Mouse (Mus musculus) heart, adult 2 months (tissue): ENCODE measurements around the gene Meis2. TPM values are rescaled to one million over a fixed set of nuclear protein-coding genes. Genes with fewer than 3 reads are reported as not detected.
A peak's percentile ranks its signal among the peaks of the same experiment; 100 is the strongest.

Source experiments
- DNase-seq, 2 experiments: peaks; one replicate each; pipeline ENCODE4 v3.0.0; 2021
- H3K27ac ChIP-seq: fragments of 200-600 bp; 2 replicates; pipeline ENCODE4 v1.8.1; 2022
- H3K27me3 ChIP-seq: fragments of 200-500 bp; 2 replicates; pipeline ENCODE4 v1.6.1; 2012; ENCODE audit warnings: mild to moderate bottlenecking, low read length, inconsistent platforms, mixed read lengths; ENCODE audit not compliant: control insufficient read depth, insufficient read depth
- H3K36me3 ChIP-seq: fragments of 200-500 bp; 2 replicates; pipeline ENCODE4 v1.6.1; 2012; ENCODE audit warnings: low read length, inconsistent platforms; ENCODE audit not compliant: control insufficient read depth, insufficient read depth
- H3K4me1 ChIP-seq: fragments of 200-500 bp; 2 replicates; pipeline ENCODE4 v1.6.1; 2011; ENCODE audit warnings: low read length; ENCODE audit not compliant: control insufficient read depth, insufficient read depth
- H3K4me3 ChIP-seq: fragments of 200-600 bp; 2 replicates; pipeline ENCODE4 v1.8.1; 2022
- H3K79me2 ChIP-seq: fragments of 200-500 bp; replicated peaks from 2 replicates; pipeline ENCODE4 v1.6.1; 2012; ENCODE audit warnings: mild to moderate bottlenecking, inconsistent platforms, low read length, moderate library complexity, mixed read lengths; ENCODE audit not compliant: control insufficient read depth, insufficient read depth
- H3K9ac ChIP-seq: fragments of 200-500 bp; 2 replicates; pipeline ENCODE4 v1.6.1; 2012; ENCODE audit warnings: low read depth, mild to moderate bottlenecking, control low read depth, inconsistent platforms, low read length, mixed read lengths
- CTCF ChIP-seq: fragments of 200-600 bp; IDR thresholded peaks from 2 replicates; pipeline ENCODE4 v1.8.1; 2022; ENCODE audit warnings: antibody characterized with exemption, mild to moderate bottlenecking, moderate library complexity
- EP300 ChIP-seq: fragments of 200-500 bp; IDR thresholded peaks from 2 replicates; pipeline ENCODE4 v1.6.1; 2011; ENCODE audit warnings: low read depth, low read length, control low read depth; ENCODE audit not compliant: insufficient read depth
- POLR2A ChIP-seq: fragments of 200-500 bp; IDR thresholded peaks from 2 replicates; pipeline ENCODE4 v1.6.1; 2011; ENCODE audit warnings: mild to moderate bottlenecking, low read depth, low read length, control low read depth; ENCODE audit not compliant: insufficient read depth
- WGBS: fragments of 180-500 bp; shearing (Covaris S2); methylation state at CpG from one replicate; pipeline ENCODE4 v1.1.7; 2018; 5-methylcytosine and 5-hydroxymethylcytosine counted together
- intact Hi-C: fragments of 180-260 bp; cut with DNase I; formaldehyde crosslinking; loops from one replicate; pipeline ENCODE4 v1.15.1; 2025
- polyA plus RNA-seq: library from polyadenylated mRNA; depleted of rRNA; stranded (reverse); fragments of >200 nt; gene quantifications from 2 replicates; pipeline ENCODE4 v1.2.3, GENCODE M21; 2012
- total RNA-seq, 2 experiments: library from RNA; stranded (reverse); gene quantifications; 2 replicates each; pipeline ENCODE4 v1.2.3; 2021

Meis2 gene
- total and polyA plus RNA-seq, 3 experiments, result 16.9 to 30.4 (median 24.9) TPM

DNA sequence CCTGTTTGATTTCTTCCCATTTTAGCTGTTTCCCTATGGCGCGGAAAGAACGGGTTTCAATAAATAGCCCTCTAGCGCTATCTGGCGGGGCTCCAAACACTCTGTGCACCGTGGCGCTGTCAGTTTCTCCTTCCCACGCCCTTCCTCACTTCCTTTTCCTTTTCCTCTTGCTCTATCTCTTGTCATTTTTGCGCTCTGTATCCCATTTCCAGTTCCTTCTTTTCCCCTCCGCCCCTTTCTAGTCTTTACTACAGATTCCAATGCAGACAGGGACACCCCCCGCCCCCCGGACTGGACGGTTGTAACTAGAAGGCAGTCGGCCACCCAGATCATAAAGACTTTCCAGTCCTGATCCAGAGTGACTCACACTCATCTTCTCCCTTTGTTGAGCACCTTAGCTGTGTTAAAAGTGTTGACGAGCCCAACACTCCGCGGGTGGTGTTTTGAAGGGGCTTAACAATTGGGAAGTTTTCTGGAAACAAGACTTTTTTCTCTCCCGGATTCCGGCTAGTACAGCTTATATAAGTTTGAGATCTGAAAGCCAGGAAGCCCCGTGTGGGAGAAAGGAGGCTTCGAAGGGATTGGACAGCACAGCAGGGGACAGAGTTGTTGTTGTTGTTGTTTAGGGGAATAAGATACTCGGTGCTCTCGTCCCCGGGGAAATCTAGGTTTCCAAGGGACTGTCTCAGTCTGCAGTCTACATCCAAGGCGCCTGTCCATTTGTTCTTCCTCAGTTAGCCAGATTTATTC, 6.1 kb upstream of the Meis2 start:
- peak; percentile 69 to 70 for DNase-seq
- peak overlapping the region; percentile 47 for H3K27ac ChIP-seq
- TF ChIP-seq EP300, result no peak
- peak; percentile 78 for TF ChIP-seq CTCF

DNA sequence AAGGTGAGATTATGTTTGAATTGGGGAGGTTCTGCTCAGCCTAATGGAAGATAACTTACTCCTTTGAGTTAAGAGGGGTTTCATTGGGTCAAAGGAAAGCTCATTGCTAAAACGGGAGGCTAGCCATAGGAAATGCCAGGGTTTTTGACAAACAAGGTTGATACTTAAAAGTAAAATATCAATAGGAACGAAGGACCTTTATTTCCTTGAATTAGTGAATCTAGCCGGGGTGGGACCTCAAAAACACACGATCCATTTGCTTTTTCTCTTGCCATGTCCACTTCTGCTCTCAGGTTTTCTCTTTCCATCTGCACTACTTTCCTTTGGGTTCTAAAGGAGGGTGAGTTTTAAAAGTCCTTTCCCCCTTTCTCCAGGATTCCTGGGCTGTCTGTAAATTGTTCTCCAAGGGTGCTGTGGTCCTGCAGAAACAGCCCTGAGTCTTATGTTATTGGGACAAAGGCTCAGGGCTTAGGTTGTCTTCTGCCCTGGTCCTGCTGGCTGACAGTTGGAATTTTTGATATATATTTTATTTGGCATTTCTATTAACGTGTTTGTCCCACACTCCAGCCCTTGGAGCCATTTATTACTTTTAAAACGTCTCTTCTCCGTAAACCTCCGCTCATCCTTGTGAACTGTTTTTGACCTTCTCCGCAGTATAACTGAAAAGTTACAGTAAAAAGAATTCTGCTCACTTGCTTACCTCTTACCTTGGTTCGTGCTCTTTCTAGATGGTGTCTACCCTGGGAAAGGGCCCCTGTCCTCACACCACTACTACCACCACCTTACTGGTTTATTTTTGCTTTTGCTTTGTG, 5.2 kb upstream of the Meis2 start:
- Histone ChIP-seq H3K4me1 (peaks cover 1% of the 10 kb centered on the region; the same call in 1 of the 2 replicates), H3K79me2 (no peaks in the 10 kb centered on the region), H3K36me3 (no peaks in the 10 kb centered on the region), H3K9ac (no peak overlapping the region), H3K4me3 (peak overlapping the region; percentile 43; the same call in 1 of the 2 replicates), H3K27ac (no peak overlapping the region; the same call in 1 of the 2 replicates), H3K27me3 (no peaks in the 10 kb centered on the region)
- WGBS, result 57% methylated on average over 10 of the region's 10 CpGs
- TF ChIP-seq CTCF, result no peak
- no peak for TF ChIP-seq POLR2A
- no peak for TF ChIP-seq EP300
- intact Hi-C loops, result loop anchor here (1.0 to 10.0 kb wide), 4 partner anchors 216 to 1216 kb away; partner anchors contain the start of gene BC052040
- DNase-seq, result no peak

More for the DNA sequence above, 6.1 kb upstream of the Meis2 start:
- 4% methylated on average over 25 of the region's 25 CpGs for WGBS
- peak overlapping the region; percentile 43 for H3K4me3 ChIP-seq
- peaks cover 1% of the 10 kb centered on the region; the same call in 1 of the 2 replicates for H3K4me1 ChIP-seq
- intact Hi-C loops, result loop anchor here (1.0 to 10.0 kb wide), 4 partner anchors 216 to 1217 kb away; partner anchors contain the start of gene BC052040
- H3K36me3 ChIP-seq, result no peaks in the 10 kb centered on the region
- H3K27me3 ChIP-seq, result no peaks in the 10 kb centered on the region
- no peaks in the 10 kb centered on the region for H3K79me2 ChIP-seq
- H3K9ac ChIP-seq, result peak overlapping the region; percentile 25

DNA sequence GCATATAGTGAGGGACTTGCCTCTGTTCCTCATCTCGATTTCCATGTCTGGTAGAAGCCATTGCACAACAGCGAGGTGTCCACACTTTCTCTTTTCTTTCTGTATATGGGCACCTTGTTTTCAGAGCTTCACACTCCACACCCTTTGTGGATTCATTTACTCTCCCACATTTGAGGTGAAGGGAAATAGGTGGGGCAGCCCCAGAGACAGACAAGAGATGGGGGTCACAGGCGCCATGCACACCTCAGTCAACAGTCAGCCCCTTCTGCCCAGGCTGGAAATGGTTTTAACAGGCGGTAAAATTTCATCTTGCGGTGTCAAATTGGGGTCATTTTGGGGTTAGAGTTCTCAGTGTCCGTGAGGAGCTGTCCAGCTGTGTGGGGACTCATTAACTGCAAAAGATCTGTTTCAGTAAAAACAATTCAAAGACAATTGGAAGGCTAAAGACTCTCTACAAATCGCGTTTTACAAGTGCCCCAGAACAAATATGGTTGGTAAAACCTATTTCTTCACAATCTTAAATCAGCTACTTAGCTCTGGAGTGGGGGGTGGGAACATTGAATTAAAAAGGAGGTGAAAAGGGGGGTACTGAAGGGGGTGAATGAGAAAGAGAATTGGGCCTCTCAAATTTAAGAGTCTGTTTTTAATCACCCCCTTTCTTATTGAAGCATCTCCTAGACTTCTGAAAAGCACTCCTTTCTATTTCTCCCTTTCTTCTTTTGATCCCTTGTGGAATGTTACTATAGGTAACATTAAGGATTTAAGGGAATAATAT, 4.0 kb upstream of the Meis2 start:
- no peak overlapping the region for H3K9ac ChIP-seq
- H3K4me1 ChIP-seq, result no peaks in the 10 kb centered on the region
- intact Hi-C loops, result loop anchor here (10.0 kb wide), 3 partner anchors 485 to 1215 kb away; partner anchors contain the start of gene BC052040
- no peak for DNase-seq
- H3K36me3 ChIP-seq, result no peaks in the 10 kb centered on the region
- TF ChIP-seq EP300 (no peak), POLR2A (no peak), CTCF (no peak)
- no peaks in the 10 kb centered on the region for H3K79me2 ChIP-seq
- WGBS, result 78% methylated on average over 8 of the region's 8 CpGs
- H3K4me3 ChIP-seq, result no peak overlapping the region
- H3K27me3 ChIP-seq, result no peaks in the 10 kb centered on the region
- H3K27ac ChIP-seq, result no peak overlapping the region

DNA sequence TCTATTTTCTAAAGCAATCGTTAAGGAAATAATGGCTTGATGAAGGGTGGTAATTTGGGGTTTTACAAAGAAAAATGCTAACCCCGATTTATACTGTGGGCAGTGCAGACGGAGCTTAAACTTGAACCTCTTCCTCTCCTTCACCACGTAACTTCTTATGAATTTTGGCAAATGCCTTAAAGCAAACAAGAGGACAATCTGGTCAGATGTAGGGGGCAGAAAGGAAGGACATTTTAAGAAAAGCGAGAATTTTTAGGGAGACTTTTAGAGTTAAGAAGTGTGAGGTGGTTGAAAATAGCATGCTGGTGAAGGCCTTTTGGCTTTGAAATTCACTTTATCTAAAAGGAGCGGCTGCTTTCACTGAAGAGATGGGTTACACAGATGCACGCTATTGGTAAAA, 3.3 kb upstream of the Meis2 start:
- no peak for DNase-seq
- Histone ChIP-seq H3K79me2 (no peaks in the 10 kb centered on the region), H3K4me1 (no peaks in the 10 kb centered on the region), H3K27me3 (no peaks in the 10 kb centered on the region), H3K36me3 (no peaks in the 10 kb centered on the region), H3K27ac (no peak overlapping the region), H3K4me3 (0 out of 2 replicates have a peak overlapping the region, but pooled peaks have one; percentile 2), H3K9ac (no peak overlapping the region)
- no peak for TF ChIP-seq EP300
- no peak for TF ChIP-seq CTCF
- no peak for TF ChIP-seq POLR2A
- WGBS, result 68% methylated on average over 7 of the region's 7 CpGs
- intact Hi-C loops, result no loop called here

DNA sequence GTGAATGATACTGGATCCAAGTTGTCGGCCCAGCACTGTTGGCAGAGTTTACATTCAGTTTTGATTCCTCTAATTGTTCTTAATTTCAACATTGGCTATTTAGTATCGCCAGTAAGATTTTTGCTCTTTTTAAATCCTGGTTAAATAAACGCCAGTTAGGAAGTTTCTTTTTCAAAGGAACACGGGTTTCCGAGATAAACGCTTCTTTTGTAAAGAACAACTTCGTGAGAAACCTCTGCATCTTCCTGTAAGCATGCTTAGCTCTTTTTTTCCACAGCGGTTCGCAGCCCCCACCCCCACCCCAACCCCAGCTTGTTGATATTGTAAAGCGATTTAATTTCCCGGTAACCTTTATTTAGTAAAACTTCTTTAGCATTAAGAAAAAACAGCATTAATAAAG, 2.8 kb upstream of the Meis2 start:
- intact Hi-C loops, result no loop called here
- Histone ChIP-seq H3K27ac (no peak overlapping the region; the same call in 1 of the 2 replicates), H3K36me3 (no peaks in the 10 kb centered on the region)

More for the DNA sequence above, 2.8 kb upstream of the Meis2 start:
- Histone ChIP-seq H3K9ac (no peak overlapping the region), H3K27me3 (no peaks in the 10 kb centered on the region), H3K4me1 (no peaks in the 10 kb centered on the region), H3K79me2 (no peaks in the 10 kb centered on the region), H3K4me3 (no peak overlapping the region)
- no peak for DNase-seq
- TF ChIP-seq EP300, result no peak
- TF ChIP-seq POLR2A, result no peak
- TF ChIP-seq CTCF, result no peak
- WGBS, result 52% methylated on average over 11 of the region's 11 CpGs
